Mouse (Mus musculus): ENCODE results near the gene Urb1.

The Urb1 gene

GRCm38 (mm10) chr16:90765195-90765877, 44.9 kb downstream of the Urb1 start:
- no peak for DNase-seq (ENCODE audit: low spot score)

GRCm38 (mm10) chr16:90760515-90760914, 49.7 kb downstream of the Urb1 start:
- no peak for DNase-seq (ENCODE audit: low spot score)

GRCm38 (mm10) chr16:90759335-90759734, 50.9 kb downstream of the Urb1 start:
- DNase-seq (ENCODE audit: low spot score), result no peak

GRCm38 (mm10) chr16:90753386-90753941, 56.7 kb downstream of the Urb1 start:
- no peak for DNase-seq (ENCODE audit: low spot score)

- DNase-seq (ENCODE audit: low spot score), result no peak
Measured at GRCm38 (mm10) chr16:90748169-90748568, 62.0 kb downstream of the Urb1 start.

- peak; percentile 10 for DNase-seq (ENCODE audit: low spot score)
Measured at GRCm38 (mm10) chr16:90747143-90747542, 63.1 kb downstream of the Urb1 start.

- DNase-seq (ENCODE audit: low spot score), result no peak
Measured at GRCm38 (mm10) chr16:90738092-90738956, 71.9 kb downstream of the Urb1 start, which contains the start of gene Mrap. TSS of gene Mrap (plus strand) at chr16:90738207.

GRCm38 (mm10) chr16:90736672-90737270, 73.4 kb downstream of the Urb1 start:
- no peak for DNase-seq (ENCODE audit: low spot score)

GRCm38 (mm10) chr16:90735611-90736010, 74.6 kb downstream of the Urb1 start:
- no peak for DNase-seq (ENCODE audit: low spot score)

- peak; percentile 95 for DNase-seq (ENCODE audit: low spot score)
Measured at GRCm38 (mm10) chr16:90727233-90728115, 82.7 kb downstream of the Urb1 start, which contains the start of gene Mis18a. TSS of gene Mis18a (minus strand) at chr16:90727404.

GRCm38 (mm10) chr16:90726600-90727227, 83.5 kb downstream of the Urb1 start:
- no peak for DNase-seq (ENCODE audit: low spot score)

GRCm38 (mm10) chr16:90724051-90724450, 86.2 kb downstream of the Urb1 start:
- DNase-seq (ENCODE audit: low spot score), result no peak

- DNase-seq (ENCODE audit: low spot score), result no peak
Measured at GRCm38 (mm10) chr16:90710313-90710712, 99.9 kb downstream of the Urb1 start.

GRCm38 (mm10) chr16:90709711-90710289, 100.4 kb downstream of the Urb1 start:
- DNase-seq (ENCODE audit: low spot score), result peak; percentile 77

- DNase-seq (ENCODE audit: low spot score), result no peak
Measured at GRCm38 (mm10) chr16:90706279-90706678, 103.9 kb downstream of the Urb1 start.

GRCm38 (mm10) chr16:90704161-90704825, 105.9 kb downstream of the Urb1 start:
- no peak for DNase-seq (ENCODE audit: low spot score)

- DNase-seq (ENCODE audit: low spot score), result no peak
Measured at GRCm38 (mm10) chr16:90703646-90704045, 106.6 kb downstream of the Urb1 start.

GRCm38 (mm10) chr16:90701541-90701940, 108.7 kb downstream of the Urb1 start:
- no peak for DNase-seq (ENCODE audit: low spot score)

Measured in layer of hippocampus, adult 11-12 months (tissue).